Mouse (Mus musculus): ENCODE results near the gene Phc1. TPM values are rescaled to one million over a fixed set of nuclear protein-coding genes. Genes with fewer than 3 reads are reported as not detected.

The Phc1 gene
- 10 to 100 TPM; 14.9 to 17.6 TPM for total RNA-seq (2023)

GRCm38 (mm10) chr6:122340349-122341000 is at the start of gene Phc1:
Gene Phc1, minus strand, starts transcription at chr6:122340561.

DNA sequence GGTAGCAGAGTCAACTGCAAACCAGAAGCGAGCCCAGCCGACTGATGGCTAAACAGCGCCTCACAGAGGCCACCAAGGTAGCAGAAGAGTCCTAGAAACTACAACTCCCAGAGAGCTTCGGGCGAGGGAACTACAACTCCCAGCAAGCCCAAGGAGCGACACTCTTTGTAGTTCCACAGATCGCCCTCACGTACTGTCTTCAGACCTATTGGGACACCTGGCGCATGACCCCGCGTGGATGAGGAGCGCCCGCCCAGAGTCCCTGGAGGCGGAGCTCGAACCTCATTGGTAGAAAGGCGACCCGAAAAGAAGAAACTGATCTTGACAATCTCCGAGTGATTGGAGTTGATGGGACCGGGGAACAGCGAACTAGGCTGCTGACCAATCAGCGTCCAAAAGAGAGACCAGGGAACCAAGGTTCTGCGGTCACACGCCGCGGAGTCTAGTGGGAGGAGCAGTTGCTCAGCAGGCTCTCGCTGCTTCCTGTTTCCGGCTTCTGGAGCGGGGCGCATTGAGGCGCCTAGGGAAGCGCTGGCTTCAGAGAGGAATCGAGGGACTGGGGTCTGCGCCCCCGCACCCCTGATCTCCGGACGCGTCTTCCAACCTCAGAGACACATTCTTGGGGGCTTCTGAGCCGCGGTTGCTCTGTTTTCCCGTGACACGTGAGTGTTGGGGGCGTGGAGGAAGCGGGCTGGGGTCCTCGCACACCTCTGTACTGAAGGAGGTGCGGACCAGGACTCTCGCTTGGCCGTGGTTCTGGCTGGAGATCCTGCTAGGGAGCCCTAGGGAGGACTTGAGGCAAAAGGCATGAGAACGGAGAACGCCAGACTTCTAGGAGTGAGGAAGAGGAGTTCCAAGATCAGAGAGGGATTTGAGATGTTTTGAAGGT is 31.6 kb downstream of the Phc1 start, which contains the start of gene M6pr:
TSS of gene M6pr (plus strand) at position 216 of the 889 bp plus-strand sequence.

GRCm38 (mm10) chr6:122282782-122283181 is 57.6 kb downstream of the Phc1 start, which contains the start of gene Klrg1:
Gene Klrg1, minus strand, starts transcription at chr6:122282882.

Other genes with a start within 250 kb of the Phc1 start
- not detected for gene Klrg1, start 57.7 kb downstream of the Phc1 start, total RNA-seq (2023)
- 100 to 1,000 TPM; 244 to 251 TPM for gene M6pr, start 31.8 kb downstream of the Phc1 start, total RNA-seq (2023)
- gene Rimklb, start 158.2 kb upstream of the Phc1 start, total RNA-seq (2023): not detected
- under 1 TPM in 1 of 2 experiments, not detected in 1; 0.71 TPM for gene Mfap5, start 165.3 kb upstream of the Phc1 start, total RNA-seq (2023)
- gene Aicda, start 213.2 kb upstream of the Phc1 start, total RNA-seq (2023): not detected